In genomic region chr11:100969189-100969743, GRCm38 (mm10) we compare ENCODE assay signal across 7 mouse cellular contexts. TPM values are rescaled to one million over a fixed set of nuclear protein-coding genes. Genes with fewer than 3 reads are reported as not detected.
A peak's percentile ranks its signal among the peaks of the same experiment; 100 is the strongest.
DNase-seq lines count a peak whose midpoint lies in the region; ATAC-seq lines count a peak whose summit lies in the region.

No protein-coding gene starts in this region.

- H3K27me3 ChIP-seq in forebrain, embryonic 14.5 days (replicated peaks; ENCODE audit: control insufficient read depth, insufficient read depth, low read length), result peaks cover 53% of the 10 kb centered on the region
- H3K27me3 ChIP-seq in intestine, embryonic 15.5 days (replicated peaks), result 0 out of 2 replicates have a peak, but pooled peaks cover 3% of the 10 kb centered on the region
- H3K27me3 ChIP-seq in midbrain, embryonic 10.5 days (ENCODE audit: low read depth, poor library complexity, severe bottlenecking), result peaks cover 98% of the 10 kb centered on the region

- H3K9ac ChIP-seq in forebrain, embryonic 14.5 days (ENCODE audit: low read length), result no peak overlapping the region
- peak overlapping the region; percentile 76 for H3K9ac ChIP-seq in intestine, embryonic 15.5 days

- H3K36me3 ChIP-seq in forebrain, embryonic 14.5 days (ENCODE audit: control insufficient read depth, insufficient read depth, low read length), result no peaks in the 10 kb centered on the region
- no peaks in the 10 kb centered on the region for H3K36me3 ChIP-seq in intestine, embryonic 15.5 days
- H3K36me3 ChIP-seq in midbrain, embryonic 10.5 days, result no peaks in the 10 kb centered on the region

- DNase-seq in urinary bladder, adult 2 months (ENCODE audit: low spot score), result peak; percentile 67
- no peak for DNase-seq in urinary bladder, postnatal 10 days (ENCODE audit: low spot score)
- no peak for DNase-seq in forebrain, embryonic 14.5 days (ENCODE audit: low spot score)
- DNase-seq in midbrain, embryonic 10.5 days (ENCODE audit: low spot score), result no peak
- no peak for DNase-seq in cerebellum, adult 9-11 months
- DNase-seq in T-cell, adult 2 months (ENCODE audit: low spot score), result no peak

- H3K4me3 ChIP-seq in forebrain, embryonic 14.5 days (ENCODE audit: low read depth, low read length), result peak overlapping the region; percentile 28
- H3K4me3 ChIP-seq in intestine, embryonic 15.5 days (replicated peaks), result peak overlapping the region; percentile 69
- peak overlapping the region; percentile 49 for H3K4me3 ChIP-seq in midbrain, embryonic 10.5 days

- 8% methylated on average over 30 of the region's 35 CpGs for WGBS in forebrain, embryonic 14.5 days
- WGBS in intestine, embryonic 15.5 days, result 4% methylated on average over 35 of the region's 35 CpGs
- WGBS in midbrain, embryonic 10.5 days, result 11% methylated on average over 35 of the region's 35 CpGs

- H3K4me1 ChIP-seq in forebrain, embryonic 14.5 days (ENCODE audit: control insufficient read depth, insufficient read depth, low read length), result peaks cover 2% of the 10 kb centered on the region; the same call in 1 of the 2 replicates
- peaks cover 26% of the 10 kb centered on the region for H3K4me1 ChIP-seq in intestine, embryonic 15.5 days (replicated peaks)
- peaks cover 20% of the 10 kb centered on the region for H3K4me1 ChIP-seq in midbrain, embryonic 10.5 days

- ATAC-seq in forebrain, embryonic 14.5 days, result no peak
- peak; percentile 16; the same call in 1 of the 2 replicates for ATAC-seq in intestine, embryonic 15.5 days

- no peak overlapping the region for H3K27ac ChIP-seq in forebrain, embryonic 14.5 days (ENCODE audit: low read depth, low read length)
- peak overlapping the region; percentile 91 for H3K27ac ChIP-seq in intestine, embryonic 15.5 days
- H3K27ac ChIP-seq in midbrain, embryonic 10.5 days (replicated peaks), result no peak overlapping the region

- no peaks in the 10 kb centered on the region for H3K9me3 ChIP-seq in forebrain, embryonic 14.5 days (replicated peaks; ENCODE audit: control insufficient read depth, low read length)
- H3K9me3 ChIP-seq in intestine, embryonic 15.5 days, result no peaks in the 10 kb centered on the region
- no peaks in the 10 kb centered on the region for H3K9me3 ChIP-seq in midbrain, embryonic 10.5 days (replicated peaks)

- peak overlapping the region; percentile 46 for H3K4me2 ChIP-seq in forebrain, embryonic 14.5 days (ENCODE audit: low read length)
- H3K4me2 ChIP-seq in intestine, embryonic 15.5 days (replicated peaks), result peak overlapping the region; percentile 88

RNA-seq across cellular contexts. Expression of gene Cavin1, which starts 1.4 kb away (rescaled TPM):
- polyA plus RNA-seq in urinary bladder, adult 2 months (2012; rRNA removed), result 284 and 420 TPM in 2 replicates
- polyA plus RNA-seq in forebrain, embryonic 14.5 days (2014; fragmentation: Nextera tagmentation; extraction: Ambion mirVana), result 15.6 and 21.1 TPM in 2 replicates
- 223 and 237 TPM in 2 replicates for polyA plus RNA-seq in intestine, embryonic 15.5 days (2015; fragmentation: Nextera tagmentation; extraction: Ambion mirVana)
- 16.7 and 21.8 TPM in 2 replicates for polyA plus RNA-seq in midbrain, embryonic 10.5 days (2016; fragmentation: Nextera tagmentation; extraction: Ambion mirVana)

RNA-seq across cellular contexts. Expression of gene Stat3, which starts 29.9 kb away (rescaled TPM):
- 91.2 and 103 TPM in 2 replicates for polyA plus RNA-seq in urinary bladder, adult 2 months (2012; rRNA removed)
- polyA plus RNA-seq in forebrain, embryonic 14.5 days (2014; fragmentation: Nextera tagmentation; extraction: Ambion mirVana), result 23.3 and 26.4 TPM in 2 replicates
- polyA plus RNA-seq in intestine, embryonic 15.5 days (2015; fragmentation: Nextera tagmentation; extraction: Ambion mirVana), result 45.8 and 48.9 TPM in 2 replicates
- polyA plus RNA-seq in midbrain, embryonic 10.5 days (2016; fragmentation: Nextera tagmentation; extraction: Ambion mirVana), result 16.9 and 20.4 TPM in 2 replicates

RNA-seq across cellular contexts. Expression of gene Atp6v0a1, which starts 40.0 kb away (rescaled TPM):
- 66.9 and 74.1 TPM in 2 replicates for polyA plus RNA-seq in urinary bladder, adult 2 months (2012; rRNA removed)
- polyA plus RNA-seq in forebrain, embryonic 14.5 days (2014; fragmentation: Nextera tagmentation; extraction: Ambion mirVana), result 50.2 and 74.4 TPM in 2 replicates
- polyA plus RNA-seq in intestine, embryonic 15.5 days (2015; fragmentation: Nextera tagmentation; extraction: Ambion mirVana), result 35.4 and 36.2 TPM in 2 replicates
- 33.9 and 43.9 TPM in 2 replicates for polyA plus RNA-seq in midbrain, embryonic 10.5 days (2016; fragmentation: Nextera tagmentation; extraction: Ambion mirVana)
